Mouse (Mus musculus) forelimb bud, embryonic 11.5 days (tissue): Measurements from ENCODE around the gene Sash1.
A peak's percentile ranks its signal among the peaks of the same experiment; 100 is the strongest.
"Not testable (repeated sequence)": the region's sequence is repeated elsewhere in the genome, so short reads cannot be mapped to it uniquely, and the experiment has no call there.

ENCODE experiments used
- DNase-seq: peaks from one replicate; pipeline ENCODE4 v3.0.0-alpha.2; 2012; ENCODE audit warnings: low read depth, low spot score

Gene Sash1

GRCm38 (mm10) chr10:8757429-8757931 lies 128.4 kb downstream of the Sash1 start:
- DNase-seq = no peak

GRCm38 (mm10) chr10:8756604-8757354 lies 129.1 kb downstream of the Sash1 start:
- no peak for DNase-seq

DNA sequence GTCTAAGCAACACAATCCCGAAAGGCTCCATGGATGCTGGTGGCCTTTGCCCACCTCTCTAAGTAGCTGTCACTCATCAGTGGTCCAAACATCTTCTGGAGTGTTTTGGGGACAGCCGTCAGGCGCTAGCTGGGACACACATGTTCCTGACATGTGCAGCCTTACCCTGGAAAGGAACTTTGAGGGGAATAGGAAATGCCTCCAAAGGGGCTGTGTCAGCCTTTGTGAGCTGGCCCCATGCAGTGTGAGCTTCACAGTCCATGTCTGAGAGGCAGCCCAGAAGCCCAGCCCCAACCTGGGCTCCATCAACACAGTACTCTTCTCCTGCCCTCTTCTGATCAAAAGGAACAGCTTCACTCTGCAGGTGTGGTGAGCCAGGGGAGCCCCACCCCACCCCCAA lies 132.5 kb downstream of the Sash1 start:
- no peak for DNase-seq

GRCm38 (mm10) chr10:8752436-8752835 lies 133.4 kb downstream of the Sash1 start:
- DNase-seq = no peak

DNA sequence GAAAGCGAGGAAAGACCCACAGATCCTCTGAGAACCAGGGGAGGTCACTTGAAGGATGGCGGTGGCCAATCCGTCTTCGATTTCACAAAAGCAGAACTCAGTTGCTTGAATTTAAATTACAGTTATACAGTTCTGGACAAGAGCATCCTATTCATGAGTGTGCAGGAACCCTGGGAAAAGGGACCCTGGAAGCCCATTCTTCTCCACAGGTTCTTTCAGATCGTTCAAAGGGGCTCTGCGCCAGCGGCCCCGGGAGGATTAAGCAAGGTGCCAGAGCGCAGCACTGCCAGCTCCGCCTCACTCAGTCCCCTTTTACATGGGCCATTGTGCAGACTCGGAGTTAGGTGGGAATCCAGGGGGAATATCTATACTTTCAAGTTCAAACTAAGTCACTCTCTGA lies 136.3 kb downstream of the Sash1 start:
- DNase-seq = no peak

DNA sequence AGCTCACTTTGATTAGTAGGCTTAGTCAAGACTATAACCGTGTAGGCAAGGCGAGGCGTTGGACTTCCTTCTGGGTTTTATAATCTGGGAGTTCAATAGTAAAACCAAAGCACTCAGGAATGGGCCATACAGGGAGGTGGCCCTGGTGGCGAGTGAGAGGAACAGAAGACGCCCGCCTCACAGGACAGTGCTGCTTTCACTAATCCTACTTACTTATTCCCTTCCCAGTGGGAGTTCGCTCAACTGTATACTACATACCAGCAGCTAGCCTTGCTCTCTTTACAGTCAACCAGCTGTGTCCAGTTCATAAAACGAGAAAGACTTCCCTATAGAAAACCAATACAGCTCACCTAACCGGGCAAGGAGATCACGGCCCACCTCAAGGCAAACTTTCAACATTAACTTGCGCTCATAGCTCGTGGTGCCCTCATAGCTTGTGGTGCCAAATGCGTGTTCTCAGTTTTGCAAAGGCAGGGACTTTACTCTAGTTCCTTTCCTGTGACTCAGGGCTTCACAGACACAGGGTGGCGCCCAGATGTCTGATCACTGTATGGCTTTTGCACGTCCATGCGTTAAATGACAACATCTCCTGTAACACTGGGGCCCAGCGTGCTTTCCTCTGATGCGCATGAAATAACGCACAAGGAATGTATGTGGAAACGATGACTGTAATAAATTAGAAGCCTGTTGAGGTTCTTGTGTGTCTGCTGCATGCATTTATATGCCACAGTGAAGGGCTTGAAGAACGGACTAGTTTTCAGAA lies 138.2 kb downstream of the Sash1 start:
- DNase-seq = no peak

DNA sequence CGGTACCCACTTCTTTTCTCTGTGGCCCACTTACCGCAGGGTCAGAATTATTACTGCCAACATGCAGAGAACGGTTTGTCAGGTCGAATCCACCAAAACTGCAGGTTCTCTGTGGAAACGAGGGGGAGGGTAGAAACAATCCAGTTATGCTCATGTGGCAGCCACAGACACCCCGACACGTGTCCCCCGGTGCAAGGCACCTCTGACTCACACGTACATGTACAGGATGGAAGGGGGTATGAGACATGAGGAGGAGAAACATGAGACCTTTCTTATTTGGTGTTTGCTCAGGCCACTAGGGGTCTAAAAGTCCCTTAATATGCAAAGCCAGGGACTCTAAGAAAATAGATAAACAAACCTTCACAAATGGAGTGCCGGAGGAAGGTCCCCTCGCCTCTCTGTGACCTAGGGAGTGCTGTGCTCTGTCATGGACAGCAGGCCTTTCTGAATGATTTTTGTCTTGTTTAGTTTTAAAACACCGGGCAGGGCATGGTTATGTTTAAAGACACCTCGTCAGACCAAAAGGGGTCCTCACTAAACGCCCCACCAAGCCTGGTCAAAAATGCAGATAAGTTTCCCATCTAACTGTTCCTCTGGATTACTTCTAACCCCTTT lies 139.7 kb downstream of the Sash1 start:
- no peak for DNase-seq

DNA sequence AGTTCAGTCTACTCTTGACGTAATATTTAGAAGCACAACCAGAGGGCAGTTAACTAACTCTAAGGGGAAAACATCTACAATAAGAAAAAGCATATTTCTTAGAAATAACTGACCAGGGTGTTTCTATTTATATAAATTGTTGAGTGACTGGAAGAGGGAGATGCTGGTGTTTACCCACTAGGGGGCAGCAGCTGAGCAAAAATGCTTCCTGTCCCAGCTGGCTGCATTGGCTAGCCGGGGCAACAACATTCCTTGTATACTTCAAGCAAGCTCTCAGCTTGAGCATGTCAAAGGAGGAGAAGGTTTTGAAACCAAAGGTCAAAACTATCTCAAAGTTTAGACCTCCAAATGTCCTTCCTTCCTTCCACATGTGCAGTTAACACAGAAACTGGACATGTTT lies 143.0 kb downstream of the Sash1 start:
- DNase-seq = peak; percentile 74

DNA sequence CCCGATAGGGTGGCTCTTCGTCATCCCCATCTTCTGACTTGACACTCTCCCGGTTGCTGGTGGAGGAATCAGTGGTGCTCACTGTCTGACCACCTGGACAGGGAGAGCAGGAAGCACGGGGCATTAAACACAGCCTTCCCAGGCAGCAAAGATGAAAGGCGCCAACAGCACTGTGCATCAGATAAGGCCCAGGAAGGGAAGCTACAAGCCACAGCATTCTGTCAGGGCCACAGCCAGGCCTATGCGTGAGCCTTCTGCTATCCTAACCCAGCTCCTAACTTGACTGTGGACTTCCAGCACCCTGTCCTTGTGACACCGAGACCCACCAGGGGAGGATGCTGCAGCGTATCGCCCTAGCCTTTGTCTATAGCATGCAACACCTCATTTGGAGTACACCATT lies 144.4 kb downstream of the Sash1 start:
- DNase-seq = no peak

DNA sequence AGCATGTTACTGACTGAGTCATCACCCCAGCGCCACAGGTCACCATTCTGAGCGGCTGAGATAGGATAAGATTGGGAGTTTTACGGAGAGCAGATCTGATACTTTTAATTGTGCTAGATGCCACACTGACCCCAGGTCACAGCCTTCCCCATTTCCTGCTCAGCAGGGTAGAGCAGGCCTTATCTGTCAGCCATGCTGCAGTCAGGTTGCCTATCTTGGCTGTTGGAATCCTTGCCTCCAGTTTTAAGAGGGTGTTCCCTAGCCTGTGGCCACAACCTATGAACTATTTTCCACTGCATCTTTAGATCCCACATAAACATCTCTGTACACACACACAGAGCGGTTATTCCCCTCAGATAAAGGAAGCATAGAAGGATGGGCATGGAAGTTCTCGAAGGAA lies 145.1 kb downstream of the Sash1 start:
- no peak for DNase-seq

DNA sequence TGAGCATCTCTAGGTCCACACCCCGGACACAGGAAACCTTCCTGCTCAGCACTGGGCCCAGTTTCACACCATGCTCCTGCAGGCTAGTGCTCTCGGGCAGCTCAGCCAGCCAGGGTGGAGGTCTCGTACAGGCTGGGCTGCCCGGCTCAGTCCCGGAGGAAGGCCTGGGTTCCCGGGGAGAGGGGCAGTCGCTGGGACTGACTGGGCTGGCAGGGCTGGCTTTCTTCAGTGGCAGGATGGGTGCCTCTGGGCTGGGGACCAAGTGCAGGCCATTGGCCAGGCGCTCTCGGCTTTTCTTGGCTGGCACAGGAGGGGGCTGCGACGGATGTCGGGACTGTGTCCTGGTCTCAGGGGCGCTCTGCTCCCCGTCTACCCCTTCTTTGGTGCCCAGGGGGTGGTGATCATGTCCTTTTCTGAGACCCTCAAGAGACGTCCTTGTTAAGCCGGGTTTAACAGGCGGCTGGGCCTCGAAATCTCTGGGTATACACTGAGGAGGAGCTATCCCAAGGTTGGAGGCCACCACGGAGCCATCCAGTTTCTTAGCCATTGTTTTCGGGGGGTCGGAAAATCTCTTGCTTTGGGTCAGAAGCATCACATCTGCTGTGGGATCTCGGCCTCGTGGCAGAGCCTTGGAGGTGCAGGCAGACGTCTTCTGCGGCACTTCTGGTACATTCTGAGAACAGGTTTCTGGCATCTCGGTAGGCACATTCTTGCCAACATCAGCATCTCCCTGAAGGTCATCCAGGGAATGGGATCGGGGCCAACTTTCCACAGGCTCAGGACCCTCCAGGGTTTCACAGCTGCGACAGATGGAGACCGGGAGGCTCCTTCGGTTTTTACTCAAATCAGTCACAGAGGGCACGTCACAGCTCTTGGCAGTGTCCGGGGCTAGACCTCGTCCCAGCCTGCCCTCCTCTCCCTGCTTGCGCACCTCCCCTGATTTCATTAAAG lies 156.2 kb downstream of the Sash1 start:
- DNase-seq = no peak

- DNase-seq = no peak
Observed at GRCm38 (mm10) chr10:8719345-8719744, 166.5 kb downstream of the Sash1 start.

- DNase-seq = no peak
Observed at GRCm38 (mm10) chr10:8718831-8719230, 167.0 kb downstream of the Sash1 start.

DNA sequence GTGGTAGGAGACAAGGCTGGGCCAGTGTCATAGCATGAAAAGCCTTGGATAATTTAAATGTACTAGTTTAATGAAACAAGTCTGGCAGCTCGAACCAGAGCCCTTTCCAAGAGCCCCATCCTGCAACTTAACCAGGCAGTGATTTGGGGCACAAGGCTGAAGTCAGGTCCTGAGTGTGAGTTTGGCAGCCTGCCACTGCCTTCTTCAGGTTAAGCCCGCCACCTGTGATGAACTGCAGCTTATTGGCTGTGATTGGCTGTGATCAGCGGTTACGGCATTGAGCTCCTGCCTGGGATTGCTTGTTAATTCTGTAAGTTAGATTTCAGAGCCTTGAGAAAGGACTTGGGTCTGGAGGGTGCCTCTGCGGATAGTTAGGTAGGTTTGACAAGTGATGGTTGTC lies 168.7 kb downstream of the Sash1 start:
- no peak for DNase-seq

- DNase-seq = peak; percentile 77
Observed at GRCm38 (mm10) chr10:8715679-8716284, 170.1 kb downstream of the Sash1 start.

DNA sequence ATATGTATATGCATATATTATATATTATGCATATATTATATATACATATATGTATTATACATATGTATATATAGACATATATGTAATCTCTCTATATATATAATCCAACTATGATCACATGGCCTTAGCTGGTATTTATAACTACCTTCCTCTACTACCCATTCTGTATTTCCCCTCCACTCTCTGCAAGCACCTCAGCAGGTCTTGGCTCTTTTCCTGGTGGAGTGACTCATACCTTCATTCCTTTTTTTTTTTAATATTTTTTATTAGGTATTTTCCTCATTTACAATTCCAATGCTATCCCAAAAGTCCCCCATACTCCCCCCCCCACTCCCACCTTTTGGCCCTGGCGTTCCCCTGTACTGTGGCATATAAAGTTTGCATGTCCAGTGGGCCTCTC lies 189.2 kb downstream of the Sash1 start:
- DNase-seq = not testable (repeated sequence)

GRCm38 (mm10) chr10:8693996-8694500 lies 191.8 kb downstream of the Sash1 start:
- DNase-seq = no peak

DNA sequence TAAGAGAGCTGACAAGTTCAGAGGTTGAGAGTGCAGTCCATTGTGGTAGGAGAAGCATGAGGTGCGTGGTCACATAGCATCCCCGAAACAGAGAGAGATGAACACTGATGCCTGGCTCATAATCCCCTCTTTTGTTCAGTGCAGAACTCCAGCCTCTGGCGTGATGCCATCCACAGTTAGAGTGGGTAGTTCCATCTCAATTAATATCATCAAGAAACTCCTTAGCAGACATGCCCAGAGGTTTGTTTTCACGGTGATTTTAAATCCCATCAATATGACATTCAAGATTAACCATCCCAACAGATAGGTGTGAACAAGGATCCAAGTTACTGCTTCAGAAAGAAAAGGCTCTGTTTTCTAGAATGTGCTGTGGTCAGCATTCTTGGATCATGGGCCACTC lies 192.3 kb downstream of the Sash1 start:
- DNase-seq = no peak

- no peak for DNase-seq
Observed at GRCm38 (mm10) chr10:8692531-8692930, 193.3 kb downstream of the Sash1 start.

- no peak for DNase-seq
Observed at GRCm38 (mm10) chr10:8686219-8686618, 199.7 kb downstream of the Sash1 start.

- DNase-seq = no peak
Observed at GRCm38 (mm10) chr10:8685269-8685668, 200.6 kb downstream of the Sash1 start.
